Mouse (Mus musculus) lung, embryonic 16.5 days (tissue): ENCODE measurements around the gene Speg. TPM values are rescaled to one million over a fixed set of nuclear protein-coding genes. Genes with fewer than 3 reads are reported as not detected.

ENCODE experiments used
- ATAC-seq: fragments of 200-750 bp; cut with Nextera tagmentation; 2 replicates; pipeline ENCODE4 v1.8.0; 2017; ENCODE audit warnings: low read depth, mild to moderate bottlenecking, moderate library complexity
- H3K27ac ChIP-seq: fragments of 300-500 bp; sonication (generic); 2 replicates; pipeline ENCODE4 v1.5.1; 2014; ENCODE audit warnings: mild to moderate bottlenecking, control low read depth, low read length
- H3K27me3 ChIP-seq: fragments of 300-500 bp; sonication (generic); 2 replicates; pipeline ENCODE4 v1.6.1; 2014; ENCODE audit warnings: low read depth, low read length, mixed read lengths; ENCODE audit not compliant: control insufficient read depth, insufficient read depth
- H3K36me3 ChIP-seq: fragments of 300-500 bp; sonication (generic); 2 replicates; pipeline ENCODE4 v1.6.1; 2014; ENCODE audit warnings: low read length; ENCODE audit not compliant: control insufficient read depth, insufficient read depth
- H3K4me1 ChIP-seq: fragments of 300-500 bp; sonication (generic); replicated peaks from 2 replicates; pipeline ENCODE4 v1.6.1; 2014; ENCODE audit warnings: low read length, mixed read lengths; ENCODE audit not compliant: control insufficient read depth, insufficient read depth
- H3K4me2 ChIP-seq: fragments of 300-500 bp; sonication (generic); 2 replicates; pipeline ENCODE4 v1.6.1; 2014; ENCODE audit warnings: low read depth, low read length, control low read depth
- H3K4me3 ChIP-seq: fragments of 300-500 bp; sonication (generic); 2 replicates; pipeline ENCODE4 v1.5.1; 2014; ENCODE audit warnings: mild to moderate bottlenecking, low read length, control low read depth
- H3K9ac ChIP-seq: fragments of 300-500 bp; sonication (generic); 2 replicates; pipeline ENCODE4 v1.6.1; 2014; ENCODE audit warnings: low read length, control low read depth
- H3K9me3 ChIP-seq: fragments of 300-500 bp; sonication (generic); 2 replicates; pipeline ENCODE4 v1.6.1; 2016; ENCODE audit warnings: low read length; ENCODE audit not compliant: control insufficient read depth
- WGBS: fragments of 180-500 bp; shearing (Covaris S2); extraction: QIAGEN DNeasy Blood & Tissue Kit; methylation state at CpG from one replicate; pipeline ENCODE4 v1.1.7; 2014; 5-methylcytosine and 5-hydroxymethylcytosine counted together
- polyA plus RNA-seq: library from polyadenylated mRNA; unstranded; fragments of >200 nt; fragmentation: Nextera tagmentation; extraction: Ambion mirVana; gene quantifications from 2 replicates; pipeline ENCODE4 v1.2.1, GENCODE M21; 2015

Speg gene
- polyA plus RNA-seq, 1 experiment from 2014 or later: 38.9 TPM

DNA sequence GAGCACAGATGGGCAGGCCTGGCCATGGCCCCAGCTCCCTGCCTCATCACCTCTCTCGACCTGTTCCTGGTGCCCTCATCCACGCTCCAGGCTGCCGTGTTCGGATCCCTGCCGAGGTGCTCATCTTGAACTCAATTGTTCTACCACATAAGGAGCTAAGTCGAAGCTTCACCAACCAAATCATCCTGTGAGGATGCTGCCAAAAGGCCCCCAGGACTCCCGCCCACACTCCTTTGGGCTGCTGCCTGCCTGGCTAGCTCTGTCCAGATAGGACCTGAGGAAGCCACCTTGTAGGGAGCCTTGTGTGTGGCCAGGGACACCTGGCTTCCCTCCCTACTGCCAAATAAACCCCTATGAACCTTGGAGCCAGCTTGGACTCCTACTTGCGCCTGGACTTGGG, 67.7 kb downstream of the Speg start:
- H3K9ac ChIP-seq: no peak overlapping the region
- no peak for ATAC-seq
- peaks cover 32% of the 10 kb centered on the region for H3K4me1 ChIP-seq
- no peak overlapping the region for H3K4me2 ChIP-seq
- H3K4me3 ChIP-seq: no peak overlapping the region
- no peak overlapping the region for H3K27ac ChIP-seq
- 61% methylated on average over 8 of the region's 8 CpGs for WGBS
- H3K36me3 ChIP-seq: peaks cover 2% of the 10 kb centered on the region
- H3K9me3 ChIP-seq: no peaks in the 10 kb centered on the region
- peaks cover 27% of the 10 kb centered on the region for H3K27me3 ChIP-seq

DNA sequence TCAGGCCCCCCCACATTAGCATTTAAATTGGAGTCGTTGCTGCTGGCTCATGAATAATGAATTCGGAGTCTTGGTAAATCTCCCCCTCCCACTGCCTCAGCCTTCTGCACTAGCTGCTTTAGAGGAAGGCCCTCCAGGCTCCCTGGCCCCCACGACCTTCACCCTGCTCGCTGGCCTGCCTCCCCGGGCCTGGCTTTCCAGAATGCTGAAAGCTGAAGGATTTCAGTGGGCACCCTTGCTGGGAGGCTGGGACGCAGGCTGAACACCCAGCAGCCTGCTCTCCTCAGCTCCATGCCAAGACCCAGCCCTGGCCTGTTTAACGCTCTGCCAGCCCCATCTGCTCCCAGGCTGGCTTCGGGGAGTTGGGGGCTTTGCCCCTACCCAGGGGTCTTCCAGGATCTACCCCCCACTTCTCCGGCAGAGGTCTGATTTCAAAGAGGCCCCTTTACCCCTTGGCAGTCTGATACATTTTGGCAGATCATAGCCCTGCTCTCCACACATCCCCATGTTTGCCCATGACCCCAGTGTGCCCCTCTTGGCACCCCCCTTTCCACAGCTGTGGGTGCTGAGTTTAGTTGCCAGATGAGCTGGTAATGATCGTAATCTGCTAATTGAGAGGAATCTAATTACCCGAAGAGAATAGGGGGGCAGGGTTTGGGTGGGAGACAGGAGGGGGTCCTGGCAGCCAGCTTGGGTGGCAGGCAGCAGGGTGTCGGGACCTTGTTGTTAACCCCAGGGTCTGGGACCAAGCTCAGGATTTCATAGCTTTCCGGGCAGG, 68.3 kb downstream of the Speg start:
- H3K4me1 ChIP-seq: peaks cover 37% of the 10 kb centered on the region
- peaks cover 2% of the 10 kb centered on the region for H3K36me3 ChIP-seq
- H3K27me3 ChIP-seq: peaks cover 31% of the 10 kb centered on the region
- no peak overlapping the region for H3K9ac ChIP-seq
- 46% methylated on average over 13 of the region's 13 CpGs for WGBS
- no peak overlapping the region for H3K27ac ChIP-seq
- no peak overlapping the region for H3K4me3 ChIP-seq
- no peak overlapping the region for H3K4me2 ChIP-seq
- ATAC-seq: no peak
- H3K9me3 ChIP-seq: no peaks in the 10 kb centered on the region

DNA sequence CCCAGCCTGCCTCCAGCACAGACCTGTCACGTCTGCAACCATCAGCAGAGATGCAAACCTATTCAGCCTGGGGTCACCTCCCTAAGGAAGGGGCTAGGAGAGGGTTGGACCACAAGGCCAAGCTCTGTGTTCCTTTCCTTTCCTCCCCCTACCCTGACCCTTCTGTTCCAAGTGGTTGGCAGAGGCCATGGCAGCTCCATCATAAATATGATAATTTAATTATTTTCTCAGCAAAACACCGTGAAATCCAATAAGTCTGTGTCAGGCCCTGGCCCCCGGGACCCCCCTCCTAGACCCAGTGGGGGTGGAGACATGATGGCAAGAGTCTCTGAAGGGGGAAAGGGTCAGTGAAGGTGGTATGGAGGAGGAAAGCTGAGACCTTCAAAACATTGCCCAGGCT, 69.1 kb downstream of the Speg start:
- no peaks in the 10 kb centered on the region for H3K9me3 ChIP-seq
- H3K9ac ChIP-seq: no peak overlapping the region
- H3K4me2 ChIP-seq: no peak overlapping the region
- H3K36me3 ChIP-seq: peaks cover 2% of the 10 kb centered on the region
- WGBS: 47% methylated on average over 3 of the region's 3 CpGs
- no peak overlapping the region for H3K4me3 ChIP-seq
- no peak overlapping the region for H3K27ac ChIP-seq
- no peak for ATAC-seq
- peaks cover 39% of the 10 kb centered on the region for H3K27me3 ChIP-seq
- peaks cover 41% of the 10 kb centered on the region for H3K4me1 ChIP-seq

DNA sequence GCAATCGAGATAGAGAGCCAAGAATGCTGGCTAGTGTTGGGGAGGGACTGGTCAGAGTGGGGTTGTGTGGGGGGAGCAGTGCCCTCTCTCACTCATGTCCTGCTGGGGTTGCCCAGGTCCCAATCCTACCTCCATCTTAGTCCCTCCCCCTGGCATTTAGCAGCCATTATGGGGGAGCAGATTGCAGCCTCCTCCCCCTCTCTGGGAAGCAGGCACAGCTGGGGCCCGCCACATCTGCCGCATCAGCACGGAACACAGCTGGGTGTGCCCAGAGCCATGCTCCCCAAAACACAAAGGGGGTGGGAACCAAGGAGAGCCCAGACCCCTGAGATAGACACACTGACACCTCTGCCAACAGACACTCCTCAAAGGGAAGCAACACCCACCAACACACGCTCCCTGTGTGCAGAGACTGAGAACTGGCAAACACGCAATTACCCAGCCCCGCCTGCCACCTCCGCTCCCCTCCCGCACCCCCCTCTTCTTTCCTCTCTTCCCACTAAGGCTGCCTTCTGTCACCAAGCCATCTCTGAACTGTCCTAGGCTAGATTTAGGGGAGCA, 70.1 kb downstream of the Speg start:
- H3K9me3 ChIP-seq: no peaks in the 10 kb centered on the region
- H3K36me3 ChIP-seq: peaks cover 2% of the 10 kb centered on the region
- H3K4me2 ChIP-seq: peak overlapping the region; percentile 7; the same call in 1 of the 2 replicates
- peaks cover 49% of the 10 kb centered on the region for H3K27me3 ChIP-seq
- H3K9ac ChIP-seq: no peak overlapping the region
- ATAC-seq: peak; percentile 24; the same call in 1 of the 2 replicates
- no peak overlapping the region for H3K27ac ChIP-seq
- 12% methylated on average over 9 of the region's 9 CpGs for WGBS
- H3K4me1 ChIP-seq: peaks cover 47% of the 10 kb centered on the region
- H3K4me3 ChIP-seq: no peak overlapping the region

DNA sequence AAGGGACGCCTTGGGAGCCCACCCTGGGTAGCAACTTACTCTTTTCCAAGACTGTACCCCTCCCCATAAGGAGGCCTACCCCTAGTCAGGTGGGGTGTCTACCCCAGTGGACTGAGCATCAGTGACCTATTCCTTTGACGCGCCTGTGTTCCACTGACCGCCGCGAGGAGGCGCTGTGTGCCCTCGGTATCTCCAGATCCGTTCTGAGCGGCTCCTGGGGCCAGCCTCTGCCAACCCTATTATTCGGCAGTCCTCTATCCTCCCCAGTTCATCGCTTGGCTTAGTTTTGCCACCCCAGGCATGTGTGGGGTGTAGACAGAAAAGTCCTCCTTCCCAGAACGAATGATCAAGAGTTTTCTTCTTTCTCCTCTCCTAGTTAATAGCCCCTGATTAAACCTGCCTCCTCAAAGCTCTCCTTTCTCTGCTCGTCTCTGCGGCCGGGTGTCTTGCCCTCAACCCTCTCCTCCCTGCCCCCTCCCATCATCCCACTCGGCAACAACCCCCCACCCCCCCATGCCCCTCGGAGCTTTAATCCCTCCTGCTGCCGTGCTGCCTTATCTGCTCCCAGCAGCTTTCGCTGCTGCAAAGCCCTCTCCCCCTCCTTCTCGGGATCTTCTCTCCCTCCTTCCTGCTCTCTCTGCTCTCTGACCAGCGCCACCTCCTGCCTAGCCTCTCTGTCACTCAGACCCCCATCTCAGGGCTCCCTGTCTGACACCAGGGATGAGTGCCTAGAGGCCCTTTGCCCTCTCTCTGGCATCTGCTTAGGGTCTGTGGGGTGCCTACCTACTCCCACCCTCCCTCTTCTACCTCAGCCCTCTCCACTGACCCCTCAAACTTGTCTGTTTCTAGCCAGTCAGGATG, 70.9 kb downstream of the Speg start:
- H3K36me3 ChIP-seq: no peaks in the 10 kb centered on the region; the same call in 1 of the 2 replicates
- H3K4me1 ChIP-seq: peaks cover 55% of the 10 kb centered on the region
- peaks cover 56% of the 10 kb centered on the region for H3K27me3 ChIP-seq
- H3K27ac ChIP-seq: no peak overlapping the region
- peak overlapping the region; percentile 48 for H3K4me2 ChIP-seq
- peak overlapping the region; percentile 20; the same call in 1 of the 2 replicates for H3K4me3 ChIP-seq
- H3K9me3 ChIP-seq: no peaks in the 10 kb centered on the region
- ATAC-seq: peak; percentile 30
- no peak overlapping the region; the same call in 1 of the 2 replicates for H3K9ac ChIP-seq
- WGBS: 2% methylated on average over 22 of the region's 22 CpGs

DNA sequence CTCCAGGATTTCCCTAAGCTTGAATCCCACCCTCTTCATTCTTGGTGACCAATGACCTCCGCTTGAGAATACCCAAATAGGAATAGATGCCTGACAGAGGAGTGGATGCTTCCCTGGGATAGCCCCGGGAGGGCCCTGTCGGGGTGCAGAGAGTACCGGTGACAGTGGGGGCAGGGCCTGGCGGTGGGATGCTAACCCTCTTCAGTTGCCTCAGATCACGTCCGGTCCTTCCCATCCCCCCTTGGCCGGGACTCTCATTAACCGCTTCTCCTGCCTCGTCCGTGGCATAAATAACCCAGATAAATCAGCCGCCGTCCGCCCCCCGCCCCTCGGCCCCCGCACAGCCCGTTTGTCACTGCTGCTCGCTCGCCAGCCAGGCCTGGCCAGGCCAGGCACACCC, 71.6 kb downstream of the Speg start:
- H3K27me3 ChIP-seq: peaks cover 63% of the 10 kb centered on the region
- peak overlapping the region; percentile 24 for H3K4me2 ChIP-seq
- H3K4me3 ChIP-seq: no peak overlapping the region
- no peak overlapping the region for H3K9ac ChIP-seq
- H3K4me1 ChIP-seq: peaks cover 55% of the 10 kb centered on the region
- WGBS: 3% methylated on average over 17 of the region's 20 CpGs
- H3K9me3 ChIP-seq: no peaks in the 10 kb centered on the region
- H3K27ac ChIP-seq: no peak overlapping the region
- no peaks in the 10 kb centered on the region; the same call in 1 of the 2 replicates for H3K36me3 ChIP-seq
- peak; percentile 6; the same call in 1 of the 2 replicates for ATAC-seq

DNA sequence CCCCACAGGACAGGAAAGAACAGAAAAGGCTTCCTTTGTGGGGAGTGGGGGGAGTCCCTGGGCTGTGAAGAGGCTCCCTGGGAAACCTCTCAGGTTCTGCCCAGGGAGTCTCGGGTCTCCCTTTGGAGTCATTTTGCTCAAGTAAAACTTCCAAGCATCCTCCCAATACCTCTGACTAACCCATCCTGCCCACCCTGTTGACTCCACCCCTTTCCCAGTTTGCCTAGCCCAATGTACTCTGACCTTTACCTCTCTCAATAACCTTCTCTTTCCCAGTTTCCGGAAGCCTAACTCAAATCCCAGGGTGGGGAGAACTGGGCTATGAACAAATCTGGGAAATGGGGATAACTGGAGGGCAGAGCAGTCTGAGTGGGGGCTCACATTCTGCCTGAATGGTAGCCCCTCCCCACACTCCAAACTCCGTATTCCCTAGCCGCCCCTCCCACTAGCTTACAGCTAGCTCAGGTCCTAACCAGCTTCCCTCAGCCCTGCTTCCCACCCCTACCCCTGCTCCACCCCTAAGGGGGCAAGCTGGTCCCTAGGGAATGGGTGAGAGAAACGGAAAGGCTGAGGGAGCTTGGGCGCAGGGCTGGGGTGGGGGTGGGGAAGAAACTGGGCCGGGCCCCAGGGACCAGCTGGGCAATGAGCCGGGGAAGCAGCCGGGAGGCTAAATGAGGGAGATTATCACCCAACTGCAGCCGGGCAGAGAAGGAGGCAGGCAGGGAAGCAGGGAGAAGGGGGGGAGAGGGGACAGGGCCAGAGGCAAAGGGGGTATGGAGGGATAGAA, 72.4 kb downstream of the Speg start:
- Histone ChIP-seq H3K4me2 (peak overlapping the region; percentile 29), H3K27ac (no peak overlapping the region), H3K9ac (no peak overlapping the region), H3K27me3 (peaks cover 70% of the 10 kb centered on the region), H3K4me1 (peaks cover 55% of the 10 kb centered on the region), H3K9me3 (no peaks in the 10 kb centered on the region), H3K36me3 (no peaks in the 10 kb centered on the region; the same call in 1 of the 2 replicates), H3K4me3 (no peak overlapping the region)
- ATAC-seq: no peak
- WGBS: 5% methylated on average over 10 of the region's 10 CpGs

DNA sequence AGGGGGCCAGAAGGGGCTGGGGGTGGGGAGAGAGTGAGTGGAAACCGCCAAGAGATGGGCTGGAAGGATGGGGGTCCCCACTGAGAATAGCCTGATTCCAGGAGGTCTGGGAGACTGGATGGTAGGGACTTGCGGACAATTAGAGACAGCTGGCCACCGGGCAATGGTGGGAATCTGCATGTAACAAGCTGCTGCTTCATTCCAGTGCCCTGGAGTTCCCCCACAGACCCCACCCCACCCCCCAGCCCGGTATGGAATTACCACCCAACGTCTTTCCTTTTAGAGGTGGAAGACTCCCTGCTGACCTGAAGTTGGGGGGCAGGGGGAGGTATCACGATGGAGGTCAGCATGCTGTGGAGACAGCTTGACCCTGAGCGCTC, 72.9 kb downstream of the Speg start:
- Histone ChIP-seq H3K9ac (no peak overlapping the region), H3K4me1 (peaks cover 55% of the 10 kb centered on the region), H3K4me2 (no peak overlapping the region), H3K9me3 (no peaks in the 10 kb centered on the region), H3K27me3 (peaks cover 76% of the 10 kb centered on the region), H3K4me3 (no peak overlapping the region), H3K36me3 (no peaks in the 10 kb centered on the region), H3K27ac (no peak overlapping the region)
- no peak for ATAC-seq
- 2% methylated on average over 7 of the region's 7 CpGs for WGBS
